Mouse (Mus musculus): ENCODE measurements around the gene Ap5m1. TPM values are rescaled to one million over a fixed set of nuclear protein-coding genes. Genes with fewer than 3 reads are reported as not detected.

Gene Ap5m1
- polyA plus RNA-seq, 1 experiment from 2014 or later: 27.8 TPM

- H3K27ac ChIP-seq: no peak overlapping the region
- DNase-seq (ENCODE audit: low spot score): no peak
- peaks cover 18% of the 10 kb centered on the region for H3K4me1 ChIP-seq (replicated peaks)
- 90% methylated on average over 7 of the region's 7 CpGs for WGBS
- H3K36me3 ChIP-seq: no peaks in the 10 kb centered on the region
- no peaks in the 10 kb centered on the region for H3K27me3 ChIP-seq (ENCODE audit: insufficient read depth, poor library complexity, severe bottlenecking)
- no peaks in the 10 kb centered on the region for H3K9me3 ChIP-seq
- H3K4me3 ChIP-seq: no peak overlapping the region
Measured at GRCm38 (mm10) chr14:49140756-49141155, 74.9 kb downstream of the Ap5m1 start.

Other genes with a start within 250 kb of the Ap5m1 start
- gene Exoc5, start 556 bp downstream of the Ap5m1 start, polyA plus RNA-seq (2016; fragmentation: Nextera tagmentation; extraction: Ambion mirVana): 59.9 and 63.8 TPM in 2 replicates
- gene Naa30, start 106.1 kb downstream of the Ap5m1 start, polyA plus RNA-seq (2016; fragmentation: Nextera tagmentation; extraction: Ambion mirVana): 8.1 and 9.8 TPM in 2 replicates
- 0.14 TPM in 1 of 2 replicates, not detected in the other for gene ccdc198, start 179.4 kb downstream of the Ap5m1 start, polyA plus RNA-seq (2016; fragmentation: Nextera tagmentation; extraction: Ambion mirVana)

Data from hindbrain, embryonic 10.5 days (tissue).